Mouse (Mus musculus): ENCODE measurements around the gene Phactr3. TPM values are rescaled to one million over a fixed set of nuclear protein-coding genes. Genes with fewer than 3 reads are reported as not detected.

Phactr3 gene
- polyA plus RNA-seq, 1 experiment from 2014 or later: 0.20 TPM

DNA sequence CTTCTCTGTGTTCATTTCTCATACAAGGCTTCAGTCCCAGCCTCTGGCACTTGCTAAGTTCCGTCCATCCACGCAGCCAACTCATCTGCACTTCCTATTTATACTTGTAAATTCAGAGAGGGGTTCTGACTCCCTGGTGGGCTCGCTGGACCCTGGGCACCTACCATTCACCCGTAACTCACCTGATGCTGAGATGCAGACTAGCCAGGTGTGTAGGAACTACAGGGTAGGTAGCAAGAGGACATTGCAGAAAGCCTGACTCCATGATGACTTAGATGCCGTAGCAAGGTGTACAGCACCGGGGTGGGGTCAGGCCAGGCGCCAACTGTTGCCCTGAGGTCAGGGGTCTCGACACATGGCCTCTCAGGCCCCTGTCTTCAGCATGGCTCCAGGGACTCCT, 6.7 kb downstream of the Phactr3 start:
- Histone ChIP-seq H3K4me1 (ENCODE audit: insufficient read depth, low read depth, low read length) (no peaks in the 10 kb centered on the region), H3K4me2 (replicated peaks; ENCODE audit: low read depth, low read length) (no peak overlapping the region), H3K27ac (ENCODE audit: low read length) (no peak overlapping the region), H3K9ac (replicated peaks; ENCODE audit: low read depth) (no peak overlapping the region), H3K36me3 (ENCODE audit: insufficient read depth, low read length) (no peaks in the 10 kb centered on the region), H3K27me3 (replicated peaks; ENCODE audit: insufficient read depth, low read length) (no peaks in the 10 kb centered on the region), H3K4me3 (ENCODE audit: low read depth, low read length) (no peak overlapping the region), H3K9me3 (ENCODE audit: low read length) (no peaks in the 10 kb centered on the region)
- 75% methylated on average over 8 of the region's 8 CpGs for WGBS
- no peak for TF ChIP-seq CTCF (IDR thresholded peaks at IDR 0.05)
- TF ChIP-seq EP300 (IDR thresholded peaks at IDR 0.05): no peak
- DNase-seq (ENCODE audit: low spot score): no peak
- ATAC-seq: no peak

DNA sequence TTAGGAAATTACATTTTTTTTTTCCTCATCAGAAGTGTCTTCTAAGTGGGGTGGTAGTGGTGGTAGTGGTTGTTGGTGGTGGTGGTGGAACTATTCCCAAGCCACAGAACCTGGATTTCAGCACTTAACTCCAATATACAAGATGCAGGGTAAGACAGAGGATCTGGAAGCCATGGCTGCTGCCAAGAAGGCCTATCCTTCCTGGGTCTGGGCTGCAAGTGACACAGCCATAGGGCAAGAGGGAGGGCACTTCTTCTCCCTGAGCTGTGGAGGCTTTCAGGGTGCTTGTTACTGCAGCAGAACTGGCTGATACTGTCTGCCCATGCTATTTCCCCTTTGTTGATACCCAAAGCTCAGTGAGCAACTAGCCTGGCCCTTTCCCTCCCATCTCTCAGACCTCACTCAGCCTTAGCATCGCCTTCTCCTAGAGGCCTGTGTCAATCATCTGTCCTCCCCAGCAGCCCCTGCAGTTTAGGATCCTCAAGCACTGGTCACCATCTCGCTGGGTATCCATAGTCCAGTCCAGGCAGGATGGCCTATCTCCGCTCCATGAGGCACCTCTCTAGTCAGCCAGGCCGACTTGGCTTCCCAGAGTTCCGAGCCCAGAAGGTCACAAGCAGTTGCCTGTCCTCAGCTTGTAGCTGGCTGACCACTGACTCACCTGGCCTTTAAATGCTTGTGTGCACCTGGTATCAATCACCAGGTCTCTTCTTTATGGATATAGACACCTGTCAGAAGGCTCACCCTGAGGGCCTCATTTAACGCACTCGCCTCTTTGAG, 7.5 kb downstream of the Phactr3 start:
- no peaks in the 10 kb centered on the region for H3K9me3 ChIP-seq (ENCODE audit: low read length)
- H3K36me3 ChIP-seq (ENCODE audit: insufficient read depth, low read length): no peaks in the 10 kb centered on the region
- TF ChIP-seq EP300 (IDR thresholded peaks at IDR 0.05) (no peak), CTCF (IDR thresholded peaks at IDR 0.05) (no peak)
- no peak overlapping the region for H3K9ac ChIP-seq (replicated peaks; ENCODE audit: low read depth)
- H3K27me3 ChIP-seq (replicated peaks; ENCODE audit: insufficient read depth, low read length): no peaks in the 10 kb centered on the region
- WGBS: 89% methylated on average over 7 of the region's 7 CpGs
- ATAC-seq (no peak), DNase-seq (ENCODE audit: low spot score) (no peak)
- no peak overlapping the region for H3K4me3 ChIP-seq (ENCODE audit: low read depth, low read length)
- no peak overlapping the region for H3K27ac ChIP-seq (ENCODE audit: low read length)
- H3K4me2 ChIP-seq (replicated peaks; ENCODE audit: low read depth, low read length): no peak overlapping the region
- H3K4me1 ChIP-seq (ENCODE audit: insufficient read depth, low read depth, low read length): no peaks in the 10 kb centered on the region

GRCm38 (mm10) chr2:178128594-178128993, 9.8 kb downstream of the Phactr3 start:
- DNase-seq (ENCODE audit: low spot score) (no peak), ATAC-seq (peak; percentile 3; the same call in 1 of the 2 replicates)
- Histone ChIP-seq H3K36me3 (ENCODE audit: insufficient read depth, low read length) (no peaks in the 10 kb centered on the region), H3K27me3 (replicated peaks; ENCODE audit: insufficient read depth, low read length) (no peaks in the 10 kb centered on the region), H3K9me3 (ENCODE audit: low read length) (no peaks in the 10 kb centered on the region), H3K4me3 (ENCODE audit: low read depth, low read length) (no peak overlapping the region), H3K9ac (replicated peaks; ENCODE audit: low read depth) (no peak overlapping the region), H3K27ac (ENCODE audit: low read length) (no peak overlapping the region), H3K4me1 (ENCODE audit: insufficient read depth, low read depth, low read length) (no peaks in the 10 kb centered on the region), H3K4me2 (replicated peaks; ENCODE audit: low read depth, low read length) (no peak overlapping the region)
- WGBS: 53% methylated on average over 5 of the region's 5 CpGs
- TF ChIP-seq CTCF (IDR thresholded peaks at IDR 0.05) (0 out of 2 replicates have a peak, but pooled peaks have one; percentile 5), EP300 (IDR thresholded peaks at IDR 0.05) (no peak)

DNA sequence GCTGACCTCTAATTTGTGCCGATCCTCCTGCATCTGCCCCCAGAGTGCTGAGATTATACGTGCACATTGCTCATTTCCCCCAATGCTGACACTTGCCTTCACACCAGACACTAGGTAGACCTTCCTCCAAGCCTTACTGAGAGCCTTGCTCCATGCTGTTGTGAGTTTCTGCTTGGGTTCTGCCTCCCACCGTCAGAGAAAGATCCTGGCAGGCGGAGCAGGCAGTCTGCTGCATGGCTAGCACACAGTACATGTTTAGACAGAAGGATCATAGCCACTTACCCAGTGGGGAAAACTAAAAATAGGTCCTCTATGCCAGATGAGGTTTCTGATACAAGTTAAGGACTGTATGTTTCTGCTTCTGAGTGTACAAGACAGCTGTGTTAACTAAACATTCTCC, 10.4 kb downstream of the Phactr3 start:
- Histone ChIP-seq H3K9ac (replicated peaks; ENCODE audit: low read depth) (no peak overlapping the region), H3K27ac (ENCODE audit: low read length) (no peak overlapping the region), H3K4me3 (ENCODE audit: low read depth, low read length) (no peak overlapping the region), H3K4me2 (replicated peaks; ENCODE audit: low read depth, low read length) (no peak overlapping the region), H3K9me3 (ENCODE audit: low read length) (no peaks in the 10 kb centered on the region), H3K27me3 (replicated peaks; ENCODE audit: insufficient read depth, low read length) (no peaks in the 10 kb centered on the region), H3K36me3 (ENCODE audit: insufficient read depth, low read length) (no peaks in the 10 kb centered on the region), H3K4me1 (ENCODE audit: insufficient read depth, low read depth, low read length) (no peaks in the 10 kb centered on the region)
- peak; percentile 81 for DNase-seq (ENCODE audit: low spot score)
- peak; percentile 82 for ATAC-seq
- no peak for TF ChIP-seq CTCF (IDR thresholded peaks at IDR 0.05)
- 0 out of 2 replicates have a peak, but pooled peaks have one; percentile 20 for TF ChIP-seq EP300 (IDR thresholded peaks at IDR 0.05)
- 44% methylated on average over 4 of the region's 4 CpGs for WGBS

GRCm38 (mm10) chr2:178129676-178130075, 10.9 kb downstream of the Phactr3 start:
- H3K36me3 ChIP-seq (ENCODE audit: insufficient read depth, low read length): no peaks in the 10 kb centered on the region
- no peak for ATAC-seq
- H3K9me3 ChIP-seq (ENCODE audit: low read length): no peaks in the 10 kb centered on the region
- 75% methylated on average over 2 of the region's 2 CpGs for WGBS
- no peaks in the 10 kb centered on the region for H3K4me1 ChIP-seq (ENCODE audit: insufficient read depth, low read depth, low read length)
- no peak overlapping the region for H3K9ac ChIP-seq (replicated peaks; ENCODE audit: low read depth)
- H3K4me3 ChIP-seq (ENCODE audit: low read depth, low read length): no peak overlapping the region
- no peak for DNase-seq (ENCODE audit: low spot score)
- H3K4me2 ChIP-seq (replicated peaks; ENCODE audit: low read depth, low read length): no peak overlapping the region
- H3K27me3 ChIP-seq (replicated peaks; ENCODE audit: insufficient read depth, low read length): no peaks in the 10 kb centered on the region
- no peak overlapping the region for H3K27ac ChIP-seq (ENCODE audit: low read length)
- TF ChIP-seq CTCF (IDR thresholded peaks at IDR 0.05): no peak
- 0 out of 2 replicates have a peak, but pooled peaks have one; percentile 3 for TF ChIP-seq EP300 (IDR thresholded peaks at IDR 0.05)

DNA sequence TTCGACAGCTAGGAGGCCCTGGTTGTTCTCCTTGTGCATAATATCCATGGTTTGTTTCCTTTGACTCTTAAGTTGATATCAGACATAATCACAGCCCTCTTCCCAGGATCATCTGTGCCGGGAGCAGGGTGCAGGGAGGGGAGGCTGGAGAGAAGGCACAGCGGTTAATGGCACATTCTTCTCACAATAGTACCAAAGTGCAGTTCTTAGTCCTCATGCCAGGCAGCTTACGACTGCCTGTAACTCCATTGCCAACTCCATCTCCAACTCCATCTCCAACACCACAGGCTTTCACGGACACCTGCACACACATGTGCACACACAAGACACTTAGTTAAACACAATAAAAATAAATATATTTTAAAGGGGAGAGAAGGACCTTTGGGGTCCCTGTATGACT, 11.8 kb downstream of the Phactr3 start:
- TF ChIP-seq EP300 (IDR thresholded peaks at IDR 0.05): no peak
- H3K4me1 ChIP-seq (ENCODE audit: insufficient read depth, low read depth, low read length): no peaks in the 10 kb centered on the region
- H3K4me3 ChIP-seq (ENCODE audit: low read depth, low read length): no peak overlapping the region
- H3K36me3 ChIP-seq (ENCODE audit: insufficient read depth, low read length): no peaks in the 10 kb centered on the region
- DNase-seq (ENCODE audit: low spot score) (no peak), ATAC-seq (no peak)
- WGBS: 79% methylated on average over 5 of the region's 5 CpGs
- H3K9ac ChIP-seq (replicated peaks; ENCODE audit: low read depth): no peak overlapping the region
- H3K27me3 ChIP-seq (replicated peaks; ENCODE audit: insufficient read depth, low read length): no peaks in the 10 kb centered on the region
- no peak overlapping the region for H3K27ac ChIP-seq (ENCODE audit: low read length)
- H3K9me3 ChIP-seq (ENCODE audit: low read length): no peaks in the 10 kb centered on the region
- H3K4me2 ChIP-seq (replicated peaks; ENCODE audit: low read depth, low read length): no peak overlapping the region
